Mouse (Mus musculus): ENCODE data around the gene Ankra2. TPM values are rescaled to one million over a fixed set of nuclear protein-coding genes. Genes with fewer than 3 reads are reported as not detected.

Gene Ankra2
- total RNA-seq (2014; rRNA removed; ENCODE audit: low replicate concordance) (12.3 and 40.9 TPM in 2 replicates), polyA plus RNA-seq (2015; fragmentation: Nextera tagmentation; extraction: Ambion mirVana) (18.5 and 19.3 TPM in 2 replicates)

DNA sequence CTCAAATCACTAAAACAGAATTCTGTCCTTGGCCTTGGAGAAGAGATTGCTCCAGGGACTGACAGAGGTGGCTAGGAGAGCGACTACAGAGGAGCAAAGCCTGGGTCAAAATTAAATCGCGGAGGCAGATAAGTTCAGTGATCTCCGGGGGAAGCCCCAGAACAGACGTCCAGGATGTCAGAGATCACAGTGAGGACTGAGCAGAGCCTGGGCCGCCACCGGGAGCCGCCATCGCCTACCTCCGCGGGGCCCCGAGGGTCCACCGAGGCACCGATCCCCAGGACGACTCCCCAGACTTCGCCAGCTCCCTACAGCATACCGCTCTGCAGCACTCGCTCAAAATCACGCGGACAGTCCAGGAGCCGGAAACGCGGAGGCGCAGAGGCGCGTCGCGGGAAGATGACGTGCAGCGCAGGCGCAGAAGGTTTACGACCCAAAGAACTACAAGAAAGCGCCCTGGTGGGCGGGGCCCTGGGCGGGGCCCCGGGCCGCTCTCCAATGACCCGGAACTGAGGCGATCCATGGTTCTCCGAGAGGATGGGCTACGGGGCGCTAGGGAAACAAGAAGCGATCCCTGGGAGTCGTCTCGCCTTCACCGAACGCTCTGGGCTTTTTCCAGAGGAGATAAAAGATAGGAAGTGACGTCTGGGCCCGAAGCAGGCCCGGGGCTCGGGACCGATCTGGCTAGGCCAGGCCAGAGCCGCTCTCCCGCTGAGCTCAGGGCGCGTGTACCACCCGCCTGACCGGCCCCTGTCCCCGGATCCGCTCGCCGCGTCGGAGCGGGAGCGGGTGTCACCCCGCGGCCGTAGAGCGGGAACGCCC lies at the start of gene Ankra2, which contains the start of gene Utp15:
Gene Ankra2 (plus strand): TSS at position 439 of the 822 bp plus-strand sequence.
Gene Utp15 (minus strand): TSS at position 406 of the 822 bp plus-strand sequence.
- no peak for TF ChIP-seq CTCF (IDR thresholded peaks at IDR 0.05; ENCODE audit: low read depth)
- TF ChIP-seq EP300 (IDR thresholded peaks at IDR 0.05; ENCODE audit: low read depth), result peak; percentile 53; the same call in 1 of the 2 replicates

DNA sequence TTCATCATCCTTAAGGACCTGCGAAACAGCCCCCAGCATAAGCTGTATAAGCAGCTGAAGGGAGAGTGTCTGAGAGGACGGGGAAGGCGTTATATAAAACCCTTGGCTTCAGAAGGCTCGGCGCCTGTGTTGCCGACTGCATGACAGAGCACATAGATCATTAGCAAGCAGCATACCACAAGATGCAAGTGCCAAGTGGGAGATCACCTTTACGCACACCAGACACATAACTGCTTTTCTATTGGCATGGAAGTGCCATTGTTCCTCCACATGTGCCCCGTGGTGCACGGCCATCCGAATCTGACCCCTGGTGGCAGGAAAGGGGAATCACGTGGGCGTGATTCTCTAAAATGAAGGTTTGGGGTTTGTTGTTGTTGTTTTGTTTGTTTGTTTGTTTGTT lies 40.0 kb upstream of the Ankra2 start:
- Histone ChIP-seq H3K36me3 (replicated peaks; ENCODE audit: control insufficient read depth, insufficient read depth, low read length) (no peaks in the 10 kb centered on the region), H3K9ac (replicated peaks; ENCODE audit: low read depth, low read length) (no peak overlapping the region), H3K4me3 (ENCODE audit: low read depth, low read length) (no peak overlapping the region), H3K27ac (ENCODE audit: low read depth) (no peak overlapping the region), H3K27me3 (ENCODE audit: control insufficient read depth, insufficient read depth, low read length) (no peaks in the 10 kb centered on the region), H3K4me2 (ENCODE audit: low read depth, low read length) (no peak overlapping the region), H3K4me1 (ENCODE audit: control insufficient read depth, insufficient read depth) (no peaks in the 10 kb centered on the region), H3K9me3 (replicated peaks; ENCODE audit: control insufficient read depth, low read length) (no peaks in the 10 kb centered on the region)
- TF ChIP-seq CTCF (IDR thresholded peaks at IDR 0.05; ENCODE audit: low read depth) (peak; percentile 96), EP300 (IDR thresholded peaks at IDR 0.05; ENCODE audit: low read depth) (no peak)
- ATAC-seq (ENCODE audit: insufficient read depth, low read depth) (peak; percentile 47; the same call in 1 of the 2 replicates), DNase-seq (ENCODE audit: low spot score) (peak; percentile 49)
- 34% methylated on average over 12 of the region's 12 CpGs for WGBS

More for the DNA sequence above, at the start of gene Ankra2, which contains the start of gene Utp15:
- DNase-seq (ENCODE audit: low spot score) (peak; percentile 96), ATAC-seq (ENCODE audit: insufficient read depth, low read depth) (peak; percentile 99)
- Histone ChIP-seq H3K9me3 (replicated peaks; ENCODE audit: control insufficient read depth, low read length) (no peaks in the 10 kb centered on the region), H3K4me1 (ENCODE audit: control insufficient read depth, insufficient read depth) (peaks cover 13% of the 10 kb centered on the region; the same call in 1 of the 2 replicates), H3K4me3 (ENCODE audit: low read depth, low read length) (peak within 1 kb of the TSS; percentile 95), H3K4me2 (ENCODE audit: low read depth, low read length) (peak within 1 kb of the TSS; percentile 89), H3K36me3 (replicated peaks; ENCODE audit: control insufficient read depth, insufficient read depth, low read length) (peaks cover 26% of the 10 kb centered on the region), H3K27ac (ENCODE audit: low read depth) (peak within 1 kb of the TSS; percentile 96), H3K9ac (replicated peaks; ENCODE audit: low read depth, low read length) (peak within 1 kb of the TSS; percentile 87), H3K27me3 (ENCODE audit: control insufficient read depth, insufficient read depth, low read length) (no peaks in the 10 kb centered on the region)
- whole genome bisulfite sequencing, result under 1% methylated on average over 71 of the region's 71 CpGs

DNA sequence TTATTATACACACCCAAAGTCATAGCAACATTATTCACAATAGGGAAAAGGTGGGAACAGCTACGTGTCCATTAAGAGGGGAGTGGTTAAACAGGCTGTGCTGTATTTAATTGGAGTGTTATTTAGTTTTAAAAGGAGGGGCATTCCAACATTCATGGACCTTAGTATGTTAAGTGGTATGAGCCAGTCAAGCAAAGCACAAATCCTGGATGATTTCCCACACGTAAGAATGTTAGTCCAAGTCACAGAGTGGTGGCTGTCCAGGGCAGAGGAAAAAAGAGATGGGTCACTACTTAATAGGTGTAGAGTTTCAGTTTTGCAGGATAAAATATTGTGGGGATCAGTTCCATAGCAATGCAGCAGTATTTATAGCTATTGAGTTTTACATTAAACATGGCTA lies 36.6 kb upstream of the Ankra2 start:
- H3K4me3 ChIP-seq (ENCODE audit: low read depth, low read length), result no peak overlapping the region
- no peaks in the 10 kb centered on the region for H3K4me1 ChIP-seq (ENCODE audit: control insufficient read depth, insufficient read depth)
- no peaks in the 10 kb centered on the region for H3K36me3 ChIP-seq (replicated peaks; ENCODE audit: control insufficient read depth, insufficient read depth, low read length)
- TF ChIP-seq EP300 (IDR thresholded peaks at IDR 0.05; ENCODE audit: low read depth), result no peak
- no peak for TF ChIP-seq CTCF (IDR thresholded peaks at IDR 0.05; ENCODE audit: low read depth)
- no peak for ATAC-seq (ENCODE audit: insufficient read depth, low read depth)
- WGBS, result 58% methylated on average over 2 of the region's 2 CpGs
- H3K4me2 ChIP-seq (ENCODE audit: low read depth, low read length), result no peak overlapping the region
- no peaks in the 10 kb centered on the region for H3K9me3 ChIP-seq (replicated peaks; ENCODE audit: control insufficient read depth, low read length)
- no peaks in the 10 kb centered on the region for H3K27me3 ChIP-seq (ENCODE audit: control insufficient read depth, insufficient read depth, low read length)
- no peak overlapping the region for H3K9ac ChIP-seq (replicated peaks; ENCODE audit: low read depth, low read length)
- no peak overlapping the region for H3K27ac ChIP-seq (ENCODE audit: low read depth)
- no peak for DNase-seq (ENCODE audit: low spot score)

DNA sequence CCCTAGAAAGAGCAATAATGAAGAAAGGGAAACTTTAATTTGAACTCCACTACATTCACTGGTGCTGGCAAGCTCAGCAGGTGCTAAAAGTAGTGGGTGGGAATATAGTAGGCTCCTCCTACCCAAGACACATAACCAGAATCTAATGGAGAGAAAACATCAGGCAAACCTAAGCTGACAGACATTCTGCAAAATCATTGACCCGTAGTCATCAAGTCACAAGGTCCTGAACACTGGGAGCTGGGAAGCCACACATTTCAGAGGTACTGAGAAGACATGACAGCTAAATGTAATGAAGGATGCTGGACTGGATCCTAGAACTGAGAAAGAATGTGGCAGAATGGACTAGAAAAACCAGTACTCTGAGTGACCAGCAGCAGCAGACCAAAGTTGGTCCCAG lies 32.4 kb upstream of the Ankra2 start:
- H3K4me3 ChIP-seq (ENCODE audit: low read depth, low read length), result no peak overlapping the region
- H3K4me2 ChIP-seq (ENCODE audit: low read depth, low read length), result no peak overlapping the region
- H3K4me1 ChIP-seq (ENCODE audit: control insufficient read depth, insufficient read depth), result no peaks in the 10 kb centered on the region
- no peak overlapping the region for H3K9ac ChIP-seq (replicated peaks; ENCODE audit: low read depth, low read length)
- H3K36me3 ChIP-seq (replicated peaks; ENCODE audit: control insufficient read depth, insufficient read depth, low read length), result no peaks in the 10 kb centered on the region
- no peak overlapping the region for H3K27ac ChIP-seq (ENCODE audit: low read depth)
- ATAC-seq (ENCODE audit: insufficient read depth, low read depth) (no peak), DNase-seq (ENCODE audit: low spot score) (no peak)
- TF ChIP-seq CTCF (IDR thresholded peaks at IDR 0.05; ENCODE audit: low read depth), result no peak
- TF ChIP-seq EP300 (IDR thresholded peaks at IDR 0.05; ENCODE audit: low read depth), result no peak
- H3K27me3 ChIP-seq (ENCODE audit: control insufficient read depth, insufficient read depth, low read length), result no peaks in the 10 kb centered on the region
- H3K9me3 ChIP-seq (replicated peaks; ENCODE audit: control insufficient read depth, low read length), result no peaks in the 10 kb centered on the region
- WGBS, result 97% methylated on average over 1 of the region's 1 CpGs

DNA sequence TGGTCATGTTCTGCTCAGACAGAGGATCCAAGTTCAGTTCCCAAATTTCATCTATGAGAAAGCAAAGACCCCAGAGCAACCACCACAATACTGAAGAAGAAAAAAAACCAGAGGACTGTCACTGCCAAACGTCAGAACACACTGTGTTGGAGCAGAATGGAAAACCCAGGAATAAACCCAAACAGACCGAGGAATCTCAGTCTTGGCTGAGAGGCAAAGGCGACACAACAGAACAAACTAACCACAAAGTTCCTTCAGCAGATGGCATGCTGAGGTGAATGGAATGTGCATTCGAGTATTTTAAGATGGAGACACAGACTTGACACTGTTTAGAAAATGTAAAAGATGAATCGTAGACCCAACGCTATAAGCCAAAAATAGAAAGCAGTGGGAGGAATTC lies 27.4 kb upstream of the Ankra2 start:
- TF ChIP-seq CTCF (IDR thresholded peaks at IDR 0.05; ENCODE audit: low read depth), result no peak
- TF ChIP-seq EP300 (IDR thresholded peaks at IDR 0.05; ENCODE audit: low read depth), result no peak
- H3K9ac ChIP-seq (replicated peaks; ENCODE audit: low read depth, low read length), result no peak overlapping the region
- H3K36me3 ChIP-seq (replicated peaks; ENCODE audit: control insufficient read depth, insufficient read depth, low read length), result no peaks in the 10 kb centered on the region
- H3K4me3 ChIP-seq (ENCODE audit: low read depth, low read length), result no peak overlapping the region
- ATAC-seq (ENCODE audit: insufficient read depth, low read depth) (no peak), DNase-seq (ENCODE audit: low spot score) (no peak)
- 46% methylated on average over 6 of the region's 6 CpGs for WGBS
- H3K27me3 ChIP-seq (ENCODE audit: control insufficient read depth, insufficient read depth, low read length), result no peaks in the 10 kb centered on the region
- no peaks in the 10 kb centered on the region for H3K9me3 ChIP-seq (replicated peaks; ENCODE audit: control insufficient read depth, low read length)
- no peak overlapping the region for H3K27ac ChIP-seq (ENCODE audit: low read depth)
- no peaks in the 10 kb centered on the region for H3K4me1 ChIP-seq (ENCODE audit: control insufficient read depth, insufficient read depth)
- H3K4me2 ChIP-seq (ENCODE audit: low read depth, low read length), result no peak overlapping the region
